Mouse (Mus musculus) urinary bladder, postnatal 14 days (tissue): ENCODE data around the gene Mfsd13b.
A peak's percentile ranks its signal among the peaks of the same experiment; 100 is the strongest.
"Not testable (repeated sequence)": the region's sequence is repeated elsewhere in the genome, so short reads cannot be mapped to it uniquely, and the experiment has no call there.

Experiments used
- DNase-seq: peaks from one replicate; pipeline ENCODE4 v3.0.0; 2021; ENCODE audit warnings: low spot score

Gene Mfsd13b

GRCm38 (mm10) chr7:120982968-120983367 is 659 bp downstream of the Mfsd13b start:
- DNase-seq = no peak

- DNase-seq = no peak
Measured at GRCm38 (mm10) chr7:120991191-120991590, 8.9 kb downstream of the Mfsd13b start.

- DNase-seq = no peak
Measured at GRCm38 (mm10) chr7:120999021-120999530, 16.8 kb downstream of the Mfsd13b start.

DNA sequence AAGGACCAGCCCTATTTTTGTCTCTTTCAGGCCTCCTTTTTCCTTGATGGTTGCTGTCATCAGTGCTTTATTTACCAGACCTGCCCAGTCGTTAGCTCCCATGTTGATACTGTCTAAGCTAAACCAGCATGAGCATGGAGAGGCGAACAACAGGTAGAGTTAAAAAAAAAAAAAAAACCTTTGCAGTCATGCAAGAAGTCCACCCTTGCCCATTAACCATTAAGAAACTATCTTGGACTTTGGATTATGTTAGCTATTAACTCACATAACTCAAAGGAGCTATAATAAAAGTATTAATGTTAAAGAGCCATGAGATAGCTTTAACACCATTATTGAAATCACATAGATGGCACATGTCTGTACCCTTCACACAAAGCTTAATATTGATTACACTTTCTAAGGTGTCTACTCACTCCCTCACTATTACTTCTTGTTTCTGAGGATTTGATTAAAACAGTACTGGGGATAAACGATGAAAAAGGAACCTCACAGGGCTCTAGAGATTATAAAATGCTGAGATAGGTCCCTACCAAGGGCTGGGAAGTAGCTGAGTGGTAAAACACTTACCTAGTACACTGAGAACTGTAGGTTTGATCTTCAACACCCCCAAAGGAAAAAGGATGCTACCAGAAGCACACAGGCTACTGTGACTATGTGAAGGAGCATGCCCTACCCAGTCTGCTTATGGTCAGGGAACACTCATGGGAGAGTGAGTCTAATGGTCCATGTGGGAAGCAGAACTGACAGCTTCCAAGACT is 17.9 kb downstream of the Mfsd13b start:
- DNase-seq = no peak

- no peak for DNase-seq
Measured at GRCm38 (mm10) chr7:121001879-121002278, 19.6 kb downstream of the Mfsd13b start.

- peak; percentile 12 for DNase-seq
Measured at GRCm38 (mm10) chr7:121002407-121002928, 20.2 kb downstream of the Mfsd13b start.

- no peak for DNase-seq
Measured at GRCm38 (mm10) chr7:121003793-121004418, 21.6 kb downstream of the Mfsd13b start.

DNA sequence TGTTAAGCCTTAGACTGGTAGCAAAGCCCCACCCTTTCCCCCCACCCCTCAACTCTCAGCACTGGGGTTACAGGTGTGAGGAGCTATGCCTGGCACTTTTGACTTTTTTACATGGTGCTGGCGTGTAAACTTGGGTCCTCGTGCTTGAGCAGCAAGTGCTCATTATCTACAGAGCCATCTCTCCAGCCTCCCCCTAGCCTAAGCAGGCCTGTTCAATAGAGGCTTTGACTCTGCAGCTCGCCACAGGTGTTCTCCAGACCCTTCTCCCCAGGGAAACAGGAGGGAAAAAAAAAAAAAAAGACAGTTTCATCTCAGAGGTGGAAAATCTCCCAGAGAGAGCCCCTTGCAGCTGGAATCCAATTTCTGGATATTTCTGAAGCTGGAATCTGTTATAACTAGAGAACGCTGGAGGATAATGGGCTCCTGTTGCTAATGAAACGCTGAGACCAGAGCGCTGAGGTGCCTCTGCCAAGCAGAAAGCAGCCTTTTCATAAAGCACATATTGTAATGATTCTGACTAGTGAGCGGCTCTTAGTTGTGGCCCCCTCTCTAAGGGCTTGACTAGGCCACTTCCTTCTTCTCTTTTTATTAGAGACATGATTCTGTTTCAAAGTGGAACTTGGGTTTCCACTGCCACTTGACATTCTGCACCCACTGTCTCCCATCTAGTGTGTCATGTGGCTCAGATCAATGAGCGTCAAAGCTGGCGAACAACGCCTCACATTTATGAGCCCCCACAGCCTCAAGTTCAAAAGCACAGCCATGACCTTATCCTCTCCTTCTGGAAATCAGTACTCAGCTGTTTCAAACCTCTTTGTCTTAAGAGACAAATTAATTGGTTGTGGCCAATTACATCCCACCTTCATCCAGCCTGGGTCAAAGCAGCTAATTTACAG is 29.7 kb downstream of the Mfsd13b start:
- no peak for DNase-seq

DNA sequence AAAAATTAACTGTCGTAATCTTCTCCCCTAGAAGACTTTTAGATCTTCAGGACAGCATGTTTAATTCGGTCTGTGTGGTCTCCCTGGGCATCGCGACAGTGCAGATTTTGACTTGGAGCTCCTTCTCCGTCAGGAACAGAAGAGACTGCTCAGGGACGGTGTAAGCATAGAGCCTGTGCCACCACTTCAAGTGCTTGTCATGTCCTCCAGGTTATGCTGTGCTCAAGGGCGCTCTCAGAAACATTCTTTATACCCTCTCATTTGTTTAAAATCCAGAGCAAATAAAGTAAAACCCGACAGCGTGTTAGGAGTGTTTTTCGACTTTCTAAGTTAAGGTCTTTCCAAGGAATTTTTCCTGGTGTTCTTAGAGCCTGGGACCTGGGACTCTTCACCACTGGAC is 32.2 kb downstream of the Mfsd13b start:
- no peak for DNase-seq

DNA sequence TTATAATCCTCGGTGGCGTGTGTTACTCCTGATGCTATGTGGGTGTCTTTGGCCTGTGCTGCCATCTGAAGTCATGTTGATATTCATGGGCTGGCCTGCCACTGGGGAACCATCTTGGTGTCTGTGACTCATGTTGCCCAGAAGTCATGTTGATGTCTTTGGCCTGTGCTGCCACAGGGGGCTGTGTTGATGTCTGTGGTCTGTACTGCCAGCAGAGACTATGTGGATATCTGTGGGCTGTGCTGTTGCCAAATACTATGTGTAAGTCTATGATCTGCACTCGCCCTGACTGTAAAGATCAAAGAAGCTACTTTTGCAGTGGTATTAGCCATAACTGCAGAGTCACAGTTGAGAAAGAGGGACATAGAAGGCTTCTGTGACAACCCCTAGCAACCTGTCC is 36.5 kb downstream of the Mfsd13b start:
- DNase-seq = no peak

DNA sequence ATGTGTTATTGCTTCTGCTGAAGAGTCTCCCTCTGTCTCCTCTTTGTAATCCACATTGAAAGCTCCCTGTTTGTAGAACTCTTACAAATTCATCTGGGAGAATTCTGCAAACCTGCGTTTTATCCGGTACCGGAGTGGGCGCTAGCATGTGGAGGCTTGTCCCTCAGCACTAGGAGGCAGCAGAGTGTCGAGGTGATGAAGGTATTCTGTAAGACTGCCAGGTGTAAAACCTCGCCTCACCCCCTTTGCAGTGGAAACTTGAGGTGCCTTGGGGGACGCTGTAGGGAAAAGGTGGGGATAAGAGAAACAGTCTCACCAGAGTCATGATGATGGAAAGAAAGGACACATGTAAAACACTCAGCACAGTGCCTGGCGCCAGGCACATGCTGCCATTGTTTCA is 38.0 kb downstream of the Mfsd13b start:
- peak; percentile 40 for DNase-seq

- DNase-seq = no peak
Measured at GRCm38 (mm10) chr7:121025221-121026008, 43.1 kb downstream of the Mfsd13b start.

DNA sequence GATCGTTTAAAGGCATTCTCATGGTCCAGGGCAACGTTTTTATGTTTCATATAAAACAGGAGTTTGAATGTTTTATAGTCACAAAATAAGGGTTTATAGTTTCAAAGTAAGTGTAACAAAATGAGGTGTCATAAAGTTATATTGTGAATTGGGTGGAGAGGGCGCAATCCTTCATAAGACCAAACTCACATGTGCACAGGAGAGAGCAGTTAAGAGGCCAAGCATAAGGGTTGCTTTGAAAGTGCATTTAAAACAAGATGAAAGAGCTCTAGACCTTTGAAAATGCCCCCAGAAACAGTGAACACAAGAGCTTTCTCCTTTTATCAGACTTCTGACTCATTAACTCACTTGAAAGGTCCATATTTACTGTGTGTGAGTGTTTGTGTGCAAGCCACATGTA is 44.0 kb downstream of the Mfsd13b start:
- no peak for DNase-seq

- DNase-seq = not testable (repeated sequence)
Measured at GRCm38 (mm10) chr7:121029947-121030346, 47.6 kb downstream of the Mfsd13b start.

GRCm38 (mm10) chr7:121033856-121034652 is 51.7 kb downstream of the Mfsd13b start, which contains the start of gene Mettl9:
TSS of gene Mettl9 (plus strand) at chr7:121034445.
- peak; percentile 93 for DNase-seq

DNA sequence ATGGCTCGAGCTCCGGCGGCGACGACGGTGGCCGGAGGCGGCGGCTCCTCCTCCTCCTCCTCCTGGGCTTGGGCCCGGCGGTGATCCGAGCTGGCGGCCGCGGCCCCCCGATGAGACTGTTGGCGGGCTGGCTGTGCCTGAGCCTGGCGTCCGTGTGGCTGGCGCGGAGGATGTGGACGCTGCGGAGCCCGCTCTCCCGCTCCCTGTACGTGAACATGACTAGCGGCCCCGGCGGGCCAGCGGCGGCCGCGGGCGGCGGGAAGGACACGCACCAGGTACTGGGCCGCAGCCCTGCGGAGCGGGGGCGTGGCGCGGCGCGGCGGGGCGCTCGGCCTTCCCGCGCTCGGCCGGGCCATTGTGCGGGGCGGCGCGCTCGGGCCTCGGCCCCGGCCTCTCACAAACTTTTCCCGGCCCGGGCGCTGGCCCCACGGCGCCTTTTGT is 52.4 kb downstream of the Mfsd13b start:
- DNase-seq = peak; percentile 48

DNA sequence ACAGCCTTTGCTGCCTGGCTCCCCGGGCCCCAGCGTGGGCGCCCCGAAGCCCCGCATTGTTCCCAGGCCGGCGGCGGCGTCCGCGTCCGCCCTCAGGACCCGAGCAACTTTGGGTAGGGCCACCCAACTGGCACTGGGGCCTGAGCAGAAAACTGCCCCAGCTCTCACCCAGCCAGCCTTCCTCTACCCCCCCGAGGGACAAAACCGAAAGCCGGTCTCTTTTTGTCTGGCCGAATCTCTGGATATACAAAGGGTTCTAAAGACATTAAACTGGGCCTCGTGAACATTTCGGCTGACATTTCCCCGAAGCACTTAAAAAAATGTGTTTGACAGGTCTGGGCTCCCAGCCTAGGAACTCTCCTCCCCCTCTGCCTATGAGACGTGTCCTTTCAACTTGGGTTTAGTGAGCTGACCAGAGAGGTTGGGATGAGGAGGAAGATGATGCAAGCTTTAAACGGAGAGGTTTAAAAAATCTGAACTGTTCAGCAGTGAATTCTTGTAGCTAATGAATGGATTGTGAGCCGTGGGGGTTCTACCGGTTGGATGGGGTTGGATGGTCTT is 52.9 kb downstream of the Mfsd13b start:
- peak; percentile 21 for DNase-seq

DNA sequence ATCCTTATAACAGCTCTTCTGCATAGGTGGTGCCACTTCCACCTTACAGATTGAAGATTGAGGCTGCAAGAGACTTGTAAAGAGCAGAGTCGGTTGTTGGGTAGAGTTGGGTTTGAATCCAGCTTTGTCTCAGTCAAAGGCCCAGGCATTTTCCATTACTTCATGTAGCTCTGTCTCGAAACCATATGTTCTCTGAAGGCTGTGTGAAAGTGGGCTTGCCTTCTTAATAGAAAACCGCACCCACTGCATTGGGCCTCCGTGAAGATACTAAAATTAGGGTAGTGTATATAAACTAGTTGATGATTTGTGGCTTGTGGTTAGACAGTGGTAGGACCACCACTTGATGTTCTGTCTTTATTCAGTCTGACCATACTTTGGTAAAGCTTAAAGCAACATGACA is 58.3 kb downstream of the Mfsd13b start:
- no peak for DNase-seq

DNA sequence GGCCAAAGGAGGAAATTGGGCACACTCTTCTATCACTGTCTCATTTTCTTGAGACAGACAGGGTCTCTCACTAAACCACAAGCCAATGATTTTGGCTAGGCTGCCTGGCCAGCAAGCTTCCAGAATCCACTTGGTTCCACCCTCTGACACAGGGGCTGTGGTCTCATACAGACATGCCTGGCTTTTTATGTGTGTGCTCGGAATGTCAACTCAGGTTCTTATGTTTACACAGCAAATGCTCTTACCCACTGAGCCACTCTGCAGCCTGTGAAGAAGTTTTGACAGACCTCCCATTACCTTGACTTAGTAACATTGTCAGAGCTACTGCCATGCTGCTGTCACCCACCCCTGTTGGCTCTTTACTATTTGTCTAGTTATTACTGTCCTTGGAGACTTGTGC is 59.7 kb downstream of the Mfsd13b start:
- no peak for DNase-seq

DNA sequence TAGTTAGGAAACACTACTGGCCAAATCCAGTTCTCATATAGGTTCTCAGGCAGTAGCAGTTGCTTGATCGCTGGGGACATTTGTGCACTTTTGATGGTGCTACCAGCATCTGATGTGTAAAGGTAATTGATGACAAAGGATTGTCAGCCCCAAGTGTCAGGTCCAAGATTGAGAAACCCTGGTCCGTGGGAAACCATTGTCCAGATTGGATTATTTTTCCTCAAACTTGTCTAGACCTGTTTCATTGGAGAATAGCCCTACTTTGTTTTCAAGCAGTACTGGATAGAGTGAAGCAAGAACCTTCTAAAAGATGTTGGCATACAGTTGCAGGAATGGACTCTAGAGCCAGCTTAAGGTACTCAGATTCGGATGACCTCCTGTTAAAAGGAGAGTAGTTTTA is 60.7 kb downstream of the Mfsd13b start:
- no peak for DNase-seq
